Mouse (Mus musculus) C2C12 (cell line): ENCODE measurements around the gene Tpm3. TPM values are rescaled to one million over a fixed set of nuclear protein-coding genes. Genes with fewer than 3 reads are reported as not detected.
A peak's percentile ranks its signal among the peaks of the same experiment; 100 is the strongest.

ENCODE experiments used
- H3K27me3 ChIP-seq: one replicate; pipeline ENCODE4 v1.6.1; 2011; ENCODE audit not compliant: control insufficient read depth, insufficient read depth, insufficient read length
- H3K36me3 ChIP-seq: one replicate; pipeline ENCODE4 v1.6.1; 2011; ENCODE audit not compliant: control insufficient read depth, insufficient read depth
- H3K4me3 ChIP-seq: one replicate; pipeline ENCODE4 v1.5.1; 2011; ENCODE audit warnings: mild to moderate bottlenecking, control low read depth; ENCODE audit not compliant: poor library complexity, insufficient read depth, severe bottlenecking
- H3K79me2 ChIP-seq: one replicate; pipeline ENCODE4 v1.6.1; 2011; ENCODE audit not compliant: control insufficient read depth, insufficient read depth
- H3K79me3 ChIP-seq: one replicate; pipeline ENCODE4 v1.6.1; 2011; ENCODE audit warnings: low read depth, control low read depth
- H3ac ChIP-seq: one replicate; pipeline ENCODE3; 2011; ENCODE audit warnings: low read depth; ENCODE audit not compliant: control insufficient read depth, insufficient read length
- CEBPB ChIP-seq: IDR thresholded peaks from one replicate; pipeline ENCODE4 v1.6.1; 2011; ENCODE audit warnings: low read depth, mild to moderate bottlenecking, control low read depth, moderate library complexity
- CTCF ChIP-seq: IDR thresholded peaks from one replicate; pipeline ENCODE4 v1.5.1; 2011; ENCODE audit not compliant: control insufficient read depth, insufficient read depth, insufficient read length
- FOSL1 ChIP-seq: IDR thresholded peaks from one replicate; pipeline ENCODE4 v1.8.0; 2011; ENCODE audit warnings: mild to moderate bottlenecking, low read length; ENCODE audit not compliant: poor library complexity, insufficient read depth, severe bottlenecking
- MAX ChIP-seq: IDR thresholded peaks from one replicate; pipeline ENCODE4 v1.6.1; 2011; ENCODE audit warnings: mild to moderate bottlenecking, control low read depth
- MYOD1 ChIP-seq: IDR thresholded peaks from one replicate; pipeline ENCODE4 v1.6.1; 2011; ENCODE audit warnings: low read depth; ENCODE audit not compliant: control insufficient read depth, insufficient read length
- MYOG ChIP-seq: IDR thresholded peaks from one replicate; pipeline ENCODE4 v1.6.1; 2011; ENCODE audit not compliant: control insufficient read depth, insufficient read length; ENCODE audit errors: extremely low read depth
- USF1 ChIP-seq: IDR thresholded peaks from one replicate; pipeline ENCODE4 v1.6.1; 2011; ENCODE audit warnings: low read depth, mild to moderate bottlenecking, control low read depth, moderate library complexity
- polyA plus RNA-seq: library from polyadenylated mRNA; unstranded; fragments of >200 nt; fragmentation: generic; extraction: Trizol; gene quantifications from one replicate; pipeline ENCODE4 v1.2.1, GENCODE M21; 2012; ENCODE audit warnings: missing spikeins

Gene Tpm3
- polyA plus RNA-seq, 1 experiment, result 341 TPM

- H3K79me2 ChIP-seq, result no peaks in the 10 kb centered on the region
- peaks cover 8% of the 10 kb centered on the region for H3K36me3 ChIP-seq
- no peak for TF ChIP-seq MYOG
- no peak for TF ChIP-seq USF1
- TF ChIP-seq FOSL1, result no peak
- no peak for TF ChIP-seq MAX
- no peak for TF ChIP-seq CEBPB
- TF ChIP-seq MYOD1, result no peak
- no peak for TF ChIP-seq CTCF
Observed at GRCm38 (mm10) chr3:90069688-90070087, 2.8 kb upstream of the Tpm3 start.

GRCm38 (mm10) chr3:90076921-90077716 is 4.7 kb downstream of the Tpm3 start:
- H3ac ChIP-seq, result no peak overlapping the region
- H3K27me3 ChIP-seq, result no peaks in the 10 kb centered on the region
- peaks cover 26% of the 10 kb centered on the region for H3K79me2 ChIP-seq
- peaks cover 3% of the 10 kb centered on the region for H3K36me3 ChIP-seq
- peaks cover 20% of the 10 kb centered on the region for H3K79me3 ChIP-seq
- no peak overlapping the region for H3K4me3 ChIP-seq
- TF ChIP-seq MYOG, result no peak
- peak; percentile 12 for TF ChIP-seq MYOD1

More at GRCm38 (mm10) chr3:90069688-90070087, 2.8 kb upstream of the Tpm3 start:
- H3K4me3 ChIP-seq, result no peak overlapping the region
- no peaks in the 10 kb centered on the region for H3K27me3 ChIP-seq
- H3K79me3 ChIP-seq, result no peaks in the 10 kb centered on the region
- no peak overlapping the region for H3ac ChIP-seq

- Histone ChIP-seq H3ac (no peak overlapping the region), H3K4me3 (no peak overlapping the region), H3K27me3 (no peaks in the 10 kb centered on the region), H3K36me3 (peaks cover 3% of the 10 kb centered on the region), H3K79me3 (peaks cover 31% of the 10 kb centered on the region), H3K79me2 (peaks cover 37% of the 10 kb centered on the region)
- no peak for TF ChIP-seq CTCF
Observed at GRCm38 (mm10) chr3:90078224-90078623, 5.8 kb downstream of the Tpm3 start.

- Histone ChIP-seq H3ac (no peak overlapping the region), H3K36me3 (peaks cover 13% of the 10 kb centered on the region), H3K79me2 (peaks cover 47% of the 10 kb centered on the region), H3K4me3 (peak overlapping the region; percentile 94), H3K79me3 (peaks cover 41% of the 10 kb centered on the region), H3K27me3 (no peaks in the 10 kb centered on the region)
- TF ChIP-seq MYOD1 (no peak), MAX (peak; percentile 29)
Observed at GRCm38 (mm10) chr3:90079133-90079762, 6.8 kb downstream of the Tpm3 start.

- H3ac ChIP-seq, result peak overlapping the region; percentile 58
- no peak for TF ChIP-seq MAX
- no peak for TF ChIP-seq CEBPB
- TF ChIP-seq CTCF, result no peak
- TF ChIP-seq USF1, result no peak
- no peak for TF ChIP-seq FOSL1
- TF ChIP-seq MYOG, result no peak
- TF ChIP-seq MYOD1, result no peak
- H3K36me3 ChIP-seq, result peaks cover 16% of the 10 kb centered on the region
- peak overlapping the region; percentile 94 for H3K4me3 ChIP-seq
- H3K79me2 ChIP-seq, result peaks cover 54% of the 10 kb centered on the region
- H3K27me3 ChIP-seq, result no peaks in the 10 kb centered on the region
- H3K79me3 ChIP-seq, result peaks cover 48% of the 10 kb centered on the region
Observed at GRCm38 (mm10) chr3:90079763-90080497, 7.5 kb downstream of the Tpm3 start.

- Histone ChIP-seq H3K79me3 (peaks cover 54% of the 10 kb centered on the region), H3K79me2 (peaks cover 60% of the 10 kb centered on the region), H3ac (peak overlapping the region; percentile 58), H3K27me3 (no peaks in the 10 kb centered on the region), H3K36me3 (peaks cover 16% of the 10 kb centered on the region), H3K4me3 (peak overlapping the region; percentile 94)
- no peak for TF ChIP-seq FOSL1
- TF ChIP-seq USF1, result no peak
- TF ChIP-seq MYOG, result no peak
- no peak for TF ChIP-seq MYOD1
- TF ChIP-seq MAX, result no peak
- no peak for TF ChIP-seq CEBPB
- TF ChIP-seq CTCF, result no peak
Observed at GRCm38 (mm10) chr3:90080498-90080863, 8.0 kb downstream of the Tpm3 start.
